Mouse (Mus musculus): ENCODE measurements around the gene Kcnk12.

DNA sequence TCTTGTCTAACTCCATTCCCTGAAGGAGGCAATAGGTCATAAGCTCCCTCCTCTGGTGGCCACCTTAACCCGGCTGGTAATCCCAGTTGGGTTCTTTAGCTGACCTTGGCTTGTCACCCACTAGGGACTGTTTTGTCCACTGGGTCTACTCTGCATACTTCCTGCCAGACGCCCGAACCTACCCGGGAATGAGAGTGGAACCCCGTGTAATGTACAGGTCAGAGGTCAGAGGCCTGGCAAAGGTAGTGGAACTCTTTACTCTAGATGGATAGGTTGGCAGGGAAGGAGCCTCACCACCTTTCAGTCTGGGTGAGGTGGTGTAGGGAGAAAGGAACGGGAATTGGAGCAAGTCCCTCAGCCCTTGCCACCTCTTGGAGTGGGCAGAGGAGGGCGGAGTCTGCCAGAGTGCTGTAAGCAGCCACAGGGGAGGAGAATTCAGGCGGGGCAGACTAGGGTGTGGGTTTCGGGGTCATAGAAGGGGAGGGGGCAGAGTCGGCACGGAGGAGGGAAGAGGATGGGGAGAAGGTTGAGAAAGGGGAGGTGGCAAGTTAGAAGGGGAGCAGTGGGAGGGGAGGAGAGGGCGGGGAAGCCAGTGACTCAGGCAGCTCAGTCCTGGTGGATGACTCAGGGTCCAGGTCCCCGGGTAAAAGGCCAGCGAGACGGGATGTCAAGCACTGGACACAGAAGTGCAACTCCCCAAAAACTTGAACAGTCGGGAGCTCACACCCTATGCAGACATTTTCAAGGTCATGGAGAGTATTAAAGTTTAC lies 98.6 kb downstream of the Kcnk12 start:
- no peak for TF ChIP-seq CTCF (IDR thresholded peaks at IDR 0.05 in 2 of 3, conservative IDR thresholded peaks at IDR 0.05 in 1 of 3; ENCODE audit: control insufficient read depth in 1 of 3, insufficient read depth in 1 of 3, low read depth in 2 of 3, low read length in 3 of 3, poor library complexity in 1 of 3, severe bottlenecking in 1 of 3)
- no peak for TF ChIP-seq ZMIZ1 (IDR thresholded peaks at IDR 0.05; ENCODE audit: low read depth, low read length)
- no peak for TF ChIP-seq MAFK (IDR thresholded peaks at IDR 0.05; ENCODE audit: borderline replicate concordance, low read depth, low read length)
- no peak for TF ChIP-seq RAD21 (IDR thresholded peaks at IDR 0.05; ENCODE audit: low read depth, low read length)
- no peak for TF ChIP-seq NELFE (IDR thresholded peaks at IDR 0.05; ENCODE audit: low read depth, low read length)
- no peak for TF ChIP-seq EP300 (IDR thresholded peaks at IDR 0.05; ENCODE audit: low read depth in 1 of 2, low read length in 2 of 2)
- TF ChIP-seq TCF12 (IDR thresholded peaks at IDR 0.05; ENCODE audit: low read depth, low read length) = no peak
- no peak for TF ChIP-seq ZC3H11A (IDR thresholded peaks at IDR 0.05; ENCODE audit: low read depth, low read length)
- no peak for TF ChIP-seq POLR2A (IDR thresholded peaks at IDR 0.05; ENCODE audit: control insufficient read depth in 1 of 2, insufficient read depth in 1 of 2, low read depth in 1 of 2, low read length in 2 of 2, poor library complexity in 1 of 2)
- no peak for TF ChIP-seq MYC (IDR thresholded peaks at IDR 0.05; ENCODE audit: low read depth, low read length)
- TF ChIP-seq CHD2 (IDR thresholded peaks at IDR 0.05; ENCODE audit: low read length) = no peak
